Mouse (Mus musculus) bone marrow, adult 2 months (tissue): ENCODE data around the gene Mbtps1.

Experiments
- CTCF ChIP-seq: fragments of 200-500 bp; IDR thresholded peaks from 2 replicates; pipeline ENCODE4 v1.5.1; 2011; ENCODE audit warnings: low read length, control low read depth; ENCODE audit not compliant: control insufficient read depth, insufficient read depth
- POLR2A ChIP-seq: fragments of 200-500 bp; IDR thresholded peaks from 2 replicates; pipeline ENCODE4 v1.6.1; 2011; ENCODE audit warnings: low read depth, mild to moderate bottlenecking, control low read depth, low read length, borderline replicate concordance; ENCODE audit not compliant: control insufficient read depth

GRCm38 (mm10) chr8:119501598-119501997 lies 56.9 kb downstream of the Mbtps1 start, which contains the start of gene Slc38a8:
- TF ChIP-seq CTCF (no peak), POLR2A (no peak)
